Mouse (Mus musculus) bone marrow, adult 2 months (tissue): ENCODE results near the gene Diaph3.

Experiments used
- CTCF ChIP-seq: fragments of 200-500 bp; IDR thresholded peaks from 2 replicates; pipeline ENCODE4 v1.5.1; 2011; ENCODE audit warnings: low read length, control low read depth; ENCODE audit not compliant: control insufficient read depth, insufficient read depth
- POLR2A ChIP-seq: fragments of 200-500 bp; IDR thresholded peaks from 2 replicates; pipeline ENCODE4 v1.6.1; 2011; ENCODE audit warnings: low read depth, mild to moderate bottlenecking, control low read depth, low read length, borderline replicate concordance; ENCODE audit not compliant: control insufficient read depth

- TF ChIP-seq CTCF = no peak
- no peak for TF ChIP-seq POLR2A
These were observed 89.8 kb downstream of the Diaph3 start for GRCm38 (mm10) chr14:87051187-87051586.
